Mouse (Mus musculus) limb, embryonic 15.5 days (tissue): ENCODE data around the gene Ifna5. TPM values are rescaled to one million over a fixed set of nuclear protein-coding genes. Genes with fewer than 3 reads are reported as not detected.
"Not testable (repeated sequence)": the region's sequence is repeated elsewhere in the genome, so short reads cannot be mapped to it uniquely, and the experiment has no call there.

Experiments used
- ATAC-seq: fragments of 200-750 bp; cut with Nextera tagmentation; 2 replicates; pipeline ENCODE4 v1.8.0; 2017; ENCODE audit warnings: low read depth, moderate TSS enrichment; ENCODE audit not compliant: insufficient number of reproducible peaks, low FRiP score, low TSS enrichment
- H3K27ac ChIP-seq: fragments of 300-500 bp; sonication (generic); 2 replicates; pipeline ENCODE4 v1.5.1; 2015; ENCODE audit warnings: moderate library complexity, mild to moderate bottlenecking, inconsistent platforms
- H3K27me3 ChIP-seq: fragments of 300-500 bp; sonication (generic); 2 replicates; pipeline ENCODE4 v1.6.1; 2015; ENCODE audit warnings: inconsistent platforms
- H3K36me3 ChIP-seq: fragments of 300-500 bp; sonication (generic); 2 replicates; pipeline ENCODE4 v1.6.1; 2015; ENCODE audit warnings: inconsistent platforms
- H3K4me1 ChIP-seq: fragments of 300-500 bp; sonication (generic); 2 replicates; pipeline ENCODE4 v1.6.1; 2015; ENCODE audit warnings: inconsistent platforms
- H3K4me2 ChIP-seq: fragments of 300-500 bp; sonication (generic); 2 replicates; pipeline ENCODE4 v1.6.1; 2015; ENCODE audit warnings: mild to moderate bottlenecking, inconsistent platforms
- H3K4me3 ChIP-seq: fragments of 300-500 bp; sonication (generic); 2 replicates; pipeline ENCODE4 v1.5.1; 2015; ENCODE audit warnings: mild to moderate bottlenecking, inconsistent platforms
- H3K9ac ChIP-seq: fragments of 300-500 bp; sonication (generic); 2 replicates; pipeline ENCODE4 v1.6.1; 2015; ENCODE audit warnings: inconsistent platforms
- H3K9me3 ChIP-seq: fragments of 300-500 bp; sonication (generic); 2 replicates; pipeline ENCODE4 v1.6.1; 2016; ENCODE audit warnings: inconsistent platforms
- WGBS: fragments of 180-500 bp; shearing (Covaris S2); methylation state at CpG from one replicate; pipeline ENCODE4 v1.1.7; 2015; 5-methylcytosine and 5-hydroxymethylcytosine counted together
- polyA plus RNA-seq: library from polyadenylated mRNA; unstranded; fragments of >200 nt; fragmentation: Nextera tagmentation; extraction: Ambion mirVana; gene quantifications from 2 replicates; pipeline ENCODE4 v1.2.1, GENCODE M21; 2015

Gene Ifna5
- polyA plus RNA-seq, 1 experiment from 2014 or later: not detected

DNA sequence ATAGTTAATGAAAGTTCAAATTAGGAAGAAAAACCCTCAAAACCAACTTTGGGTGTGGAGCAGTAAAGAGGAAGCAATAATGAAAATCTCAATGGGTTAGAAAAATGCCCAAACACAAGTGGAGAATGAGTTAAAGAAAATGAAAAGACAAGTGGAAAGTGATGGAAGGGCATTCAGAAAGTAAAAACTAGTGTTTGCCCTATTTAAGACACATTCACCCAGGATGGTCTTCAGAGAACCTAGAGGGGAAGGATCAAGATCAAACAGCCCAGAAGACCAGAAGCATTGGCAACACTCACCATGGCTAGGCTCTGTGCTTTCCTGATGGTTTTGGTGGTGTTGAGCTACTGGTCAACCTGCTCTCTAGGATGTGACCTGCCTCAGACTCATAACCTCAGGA is 8.2 kb upstream of the Ifna5 start, which contains the start of gene Ifna6:
TSS of gene Ifna6 (plus strand) at position 301 of the 400 bp plus-strand sequence.
- not testable (repeated sequence) for H3K9ac ChIP-seq, H3K36me3 ChIP-seq, H3K27ac ChIP-seq, H3K4me2 ChIP-seq, ATAC-seq, H3K27me3 ChIP-seq, H3K9me3 ChIP-seq, H3K4me3 ChIP-seq, H3K4me1 ChIP-seq

DNA sequence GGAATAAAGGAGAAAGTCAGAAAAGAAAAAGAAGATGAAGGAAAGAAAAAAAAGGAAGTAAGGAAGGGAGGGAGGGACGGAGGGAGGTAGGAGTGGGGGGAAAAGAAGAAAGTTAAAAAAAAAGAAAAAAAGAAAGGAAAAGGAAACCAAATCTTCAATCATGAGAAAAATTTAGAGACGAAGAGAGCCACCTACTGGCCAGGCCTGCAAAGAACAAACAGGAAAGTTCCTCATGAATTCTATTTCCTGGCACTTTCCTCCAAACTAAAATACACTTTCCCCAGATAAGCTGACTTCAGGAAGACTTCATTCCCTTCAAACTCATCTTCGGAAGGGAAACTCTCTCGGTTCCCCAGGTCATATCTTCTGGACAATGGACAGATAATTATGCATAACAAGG is 4.8 kb upstream of the Ifna5 start:
- Histone ChIP-seq H3K9ac (no peak overlapping the region), H3K4me1 (no peaks in the 10 kb centered on the region), H3K4me2 (no peak overlapping the region), H3K27me3 (no peaks in the 10 kb centered on the region), H3K36me3 (no peaks in the 10 kb centered on the region), H3K4me3 (no peak overlapping the region), H3K9me3 (no peaks in the 10 kb centered on the region), H3K27ac (no peak overlapping the region)
- 23% methylated on average over 4 of the region's 4 CpGs for WGBS
- ATAC-seq: no peak

DNA sequence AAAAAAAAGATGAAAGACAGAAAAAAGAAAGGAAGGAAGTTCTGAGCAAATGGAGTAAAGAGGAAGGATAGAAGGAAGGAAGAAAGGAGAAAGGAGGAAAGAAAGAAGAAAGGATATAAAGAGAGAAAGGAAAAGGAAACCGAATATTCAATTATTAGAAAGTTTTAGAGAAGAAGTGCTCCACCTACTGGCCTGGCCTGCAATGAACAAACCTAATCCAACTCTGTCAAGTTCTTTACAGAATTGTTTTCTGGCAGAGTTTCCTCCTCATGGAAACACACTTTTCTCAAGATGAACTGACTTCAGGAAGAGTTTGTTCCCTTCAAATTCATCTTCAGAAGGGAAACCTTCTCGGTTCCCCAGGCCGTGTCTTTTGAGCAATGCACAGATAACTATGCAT is 3.5 kb downstream of the Ifna5 start:
- Histone ChIP-seq H3K4me1 (no peaks in the 10 kb centered on the region), H3K27ac (no peak overlapping the region), H3K36me3 (no peaks in the 10 kb centered on the region), H3K9ac (no peak overlapping the region), H3K4me2 (no peak overlapping the region), H3K9me3 (no peaks in the 10 kb centered on the region), H3K4me3 (no peak overlapping the region), H3K27me3 (no peaks in the 10 kb centered on the region)
- WGBS: 48% methylated on average over 3 of the region's 3 CpGs
- no peak for ATAC-seq

DNA sequence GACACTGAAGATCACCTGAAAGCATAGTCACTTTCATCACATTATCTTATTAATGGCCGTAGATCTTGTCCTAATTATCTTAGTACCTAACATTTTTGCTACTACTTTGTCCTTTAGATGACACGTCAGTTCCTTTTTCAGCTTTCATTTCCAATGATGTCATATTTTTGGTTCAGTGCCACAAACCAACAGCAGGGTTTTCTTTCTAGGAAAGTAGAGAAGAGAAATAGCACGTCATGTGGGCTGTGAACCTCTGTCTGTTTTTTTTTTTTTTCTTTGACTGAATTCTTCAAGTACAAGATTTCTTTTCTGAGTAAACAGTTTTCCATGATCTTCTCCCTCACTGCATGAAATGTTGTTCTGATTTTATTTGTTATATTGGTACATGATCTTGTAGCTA is 4.7 kb downstream of the Ifna5 start:
- no peaks in the 10 kb centered on the region for H3K27me3 ChIP-seq

DNA sequence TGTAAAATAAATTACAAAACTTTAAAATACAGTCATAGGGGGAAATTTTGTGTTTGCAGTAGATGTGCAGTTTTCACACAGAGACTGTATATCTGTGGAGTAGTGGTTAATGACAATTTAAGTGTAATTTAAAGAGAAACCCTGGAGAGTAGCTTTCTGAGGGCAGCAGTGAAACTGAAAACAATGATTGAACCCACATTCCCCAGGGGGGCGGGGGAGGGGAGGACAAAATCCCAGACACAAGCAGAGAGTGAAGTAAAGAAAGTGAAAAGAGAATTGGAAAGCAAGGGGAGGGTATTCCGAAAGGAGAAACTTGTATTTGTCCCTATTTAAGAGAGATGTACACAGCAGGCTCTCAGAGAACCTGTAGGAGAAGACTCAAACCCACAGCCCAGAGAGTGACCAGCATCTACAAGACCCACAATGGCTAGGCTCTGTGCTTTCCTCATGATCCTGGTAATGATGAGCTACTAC is 6.2 kb downstream of the Ifna5 start, which contains the start of gene Ifna4:
TSS of gene Ifna4 (plus strand) at position 424 of the 474 bp plus-strand sequence.
- H3K9ac ChIP-seq: no peak within 1 kb of the TSS
- ATAC-seq: no peak
- no peaks in the 10 kb centered on the region for H3K27me3 ChIP-seq
- no peaks in the 10 kb centered on the region for H3K4me1 ChIP-seq
- no peak within 1 kb of the TSS for H3K4me2 ChIP-seq
- H3K27ac ChIP-seq: no peak within 1 kb of the TSS
- WGBS: 64% methylated on average over 2 of the region's 2 CpGs
- H3K9me3 ChIP-seq: no peaks in the 10 kb centered on the region
- H3K4me3 ChIP-seq: no peak within 1 kb of the TSS
- no peaks in the 10 kb centered on the region for H3K36me3 ChIP-seq

More for the DNA sequence above, 4.7 kb downstream of the Ifna5 start:
- H3K9me3 ChIP-seq: no peaks in the 10 kb centered on the region
- no peak overlapping the region for H3K27ac ChIP-seq
- H3K36me3 ChIP-seq: no peaks in the 10 kb centered on the region
- H3K4me3 ChIP-seq: no peak overlapping the region
- ATAC-seq: no peak
- H3K9ac ChIP-seq: no peak overlapping the region
- H3K4me1 ChIP-seq: no peaks in the 10 kb centered on the region
- 63% methylated on average over 3 of the region's 3 CpGs for WGBS
- no peak overlapping the region for H3K4me2 ChIP-seq

DNA sequence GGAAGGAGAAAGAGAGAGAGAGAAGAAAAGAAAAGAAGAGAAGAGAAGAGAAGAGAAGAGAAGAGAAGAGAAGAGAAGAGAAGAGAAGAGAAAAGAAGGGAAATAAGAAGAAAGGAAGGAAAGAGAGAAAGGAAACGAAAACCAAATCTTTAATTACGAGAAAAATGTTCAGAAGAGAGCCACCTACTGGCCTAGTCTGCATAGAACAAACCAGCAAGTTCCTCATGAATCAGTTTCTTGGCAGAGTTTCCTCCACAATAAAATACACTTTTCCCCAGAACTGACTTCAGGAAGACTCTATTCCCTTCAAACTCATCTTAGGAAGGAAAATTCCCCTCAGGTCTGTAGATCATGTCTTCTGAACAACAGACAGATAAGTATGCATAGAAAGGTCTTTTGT is 10.0 kb downstream of the Ifna5 start:
- Histone ChIP-seq H3K9me3 (no peaks in the 10 kb centered on the region), H3K9ac (no peak overlapping the region), H3K4me2 (no peak overlapping the region), H3K27ac (no peak overlapping the region), H3K4me1 (no peaks in the 10 kb centered on the region), H3K27me3 (no peaks in the 10 kb centered on the region), H3K4me3 (no peak overlapping the region), H3K36me3 (no peaks in the 10 kb centered on the region)
- ATAC-seq: no peak
- WGBS: 58% methylated on average over 2 of the region's 2 CpGs

DNA sequence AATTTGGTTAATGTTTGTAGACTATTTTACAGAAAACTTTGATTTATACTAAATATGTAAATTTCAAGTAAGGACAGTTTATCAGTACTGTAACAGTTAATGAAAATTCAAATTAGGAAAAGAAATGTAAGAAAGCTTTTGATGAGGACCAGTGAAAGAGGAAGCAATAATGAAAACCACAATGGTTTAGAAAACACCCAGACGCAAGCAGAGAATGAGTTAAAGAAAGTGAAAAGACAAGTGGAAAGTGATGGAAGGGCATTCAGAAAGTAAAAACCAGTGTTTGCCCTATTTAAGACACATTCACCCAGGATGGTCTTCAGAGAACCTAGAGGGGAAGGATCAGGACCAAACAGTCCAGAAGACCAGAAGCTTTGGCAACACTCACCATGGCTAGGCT is 14.4 kb downstream of the Ifna5 start, which contains the start of gene Ifna1:
TSS of gene Ifna1 (plus strand) at position 390 of the 400 bp plus-strand sequence.
- WGBS: 65% methylated on average over 1 of the region's 1 CpGs

DNA sequence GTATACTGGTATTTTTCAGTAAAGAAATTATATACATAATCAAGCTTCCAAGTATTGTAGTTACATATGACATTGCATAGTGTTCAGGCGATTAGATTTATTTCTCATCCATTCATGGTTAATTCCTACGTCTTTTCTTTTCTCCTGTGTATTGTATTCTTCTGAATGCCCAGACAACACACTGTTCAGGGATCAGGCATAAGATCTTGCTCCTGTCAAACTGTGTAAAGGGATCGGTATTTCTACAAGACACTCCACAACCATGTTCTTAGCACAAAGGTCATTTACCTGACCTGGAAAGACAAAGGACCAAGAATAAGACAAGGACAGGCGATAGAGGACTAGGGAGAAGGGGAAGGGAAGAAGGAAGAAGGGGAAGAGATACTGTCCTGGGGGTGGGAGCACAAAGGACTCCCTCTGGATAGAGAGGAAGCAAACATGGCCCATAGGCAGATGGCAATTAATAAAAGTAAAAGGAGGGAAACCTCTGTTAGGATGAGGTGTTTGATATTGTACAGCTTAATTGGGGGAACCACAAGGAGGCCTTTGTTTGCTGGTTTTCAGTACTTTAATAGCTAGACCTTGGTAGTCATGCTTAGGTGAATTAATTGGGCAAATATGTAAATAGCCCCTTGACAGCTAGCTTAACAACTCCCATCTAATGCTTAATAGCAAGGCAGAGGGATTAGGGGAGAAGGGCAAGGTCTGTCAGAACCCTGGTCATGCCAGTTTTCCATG is 15.9 kb downstream of the Ifna5 start:
- ATAC-seq: no peak
- WGBS: 72% methylated on average over 4 of the region's 4 CpGs
- H3K27me3 ChIP-seq: no peaks in the 10 kb centered on the region

More for the DNA sequence above, 14.4 kb downstream of the Ifna5 start, which contains the start of gene Ifna1:
- no peak within 1 kb of the TSS for H3K4me3 ChIP-seq
- H3K4me2 ChIP-seq: no peak within 1 kb of the TSS
- no peak within 1 kb of the TSS for H3K9ac ChIP-seq
- no peak within 1 kb of the TSS for H3K27ac ChIP-seq
- H3K4me1 ChIP-seq: no peaks in the 10 kb centered on the region
- no peaks in the 10 kb centered on the region for H3K9me3 ChIP-seq
- H3K27me3 ChIP-seq: no peaks in the 10 kb centered on the region
- no peaks in the 10 kb centered on the region for H3K36me3 ChIP-seq
- no peak for ATAC-seq

DNA sequence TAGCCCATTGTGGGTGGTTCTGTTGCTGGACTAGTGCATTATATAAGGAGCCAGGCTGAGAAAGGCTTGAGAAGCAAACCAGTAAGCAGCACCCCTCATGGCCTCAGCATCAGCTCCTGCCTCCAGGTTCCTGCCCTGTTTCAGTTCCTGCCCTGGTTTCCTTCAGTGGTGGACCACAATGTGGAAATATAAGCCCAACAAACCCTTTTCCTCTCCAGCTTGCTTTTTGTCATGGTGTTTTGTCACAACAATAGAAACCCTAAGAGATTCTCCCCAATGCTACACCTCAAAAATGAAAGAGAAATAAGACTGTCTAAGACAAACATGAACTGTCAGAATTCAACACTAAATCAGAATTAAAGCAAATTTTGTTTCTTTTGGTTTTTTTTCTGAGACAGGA is 23.9 kb downstream of the Ifna5 start:
- H3K36me3 ChIP-seq: no peaks in the 10 kb centered on the region
- H3K9ac ChIP-seq: no peak overlapping the region
- no peaks in the 10 kb centered on the region for H3K9me3 ChIP-seq
- peaks cover 4% of the 10 kb centered on the region; the same call in 1 of the 2 replicates for H3K27me3 ChIP-seq
- H3K4me2 ChIP-seq: no peak overlapping the region
- ATAC-seq: no peak
- H3K4me3 ChIP-seq: no peak overlapping the region
- H3K4me1 ChIP-seq: no peaks in the 10 kb centered on the region
- no peak overlapping the region for H3K27ac ChIP-seq

More for the DNA sequence above, 15.9 kb downstream of the Ifna5 start:
- H3K9ac ChIP-seq: no peak overlapping the region
- H3K4me1 ChIP-seq: no peaks in the 10 kb centered on the region
- no peaks in the 10 kb centered on the region for H3K9me3 ChIP-seq
- H3K4me2 ChIP-seq: no peak overlapping the region
- no peak overlapping the region for H3K27ac ChIP-seq
- H3K36me3 ChIP-seq: no peaks in the 10 kb centered on the region
- no peak overlapping the region for H3K4me3 ChIP-seq

DNA sequence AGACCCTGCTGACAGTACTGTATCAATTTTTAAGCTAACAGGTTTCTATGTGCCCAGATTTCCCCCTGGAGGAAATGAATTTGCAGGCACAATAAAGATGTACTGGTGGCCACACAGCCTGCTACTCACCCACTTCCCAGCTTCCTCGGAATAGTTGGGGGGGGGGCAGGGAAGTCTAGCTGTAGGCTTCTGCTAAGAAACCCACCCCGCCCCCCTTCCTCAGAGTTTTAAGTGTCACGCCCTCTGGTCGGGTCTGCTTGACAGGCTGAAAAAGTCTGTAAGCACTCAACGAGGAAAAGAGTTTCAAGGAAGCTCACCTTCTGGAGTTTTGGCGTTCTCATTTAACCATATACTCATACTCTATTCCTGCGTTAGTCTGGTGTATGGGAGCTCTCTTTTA is 28.0 kb downstream of the Ifna5 start:
- no peak for ATAC-seq
- no peak overlapping the region for H3K4me2 ChIP-seq
- H3K27ac ChIP-seq: no peak overlapping the region
- 5% methylated on average over 7 of the region's 7 CpGs for WGBS
- H3K27me3 ChIP-seq: peaks cover 10% of the 10 kb centered on the region; the same call in 1 of the 2 replicates
- no peak overlapping the region for H3K4me3 ChIP-seq
- no peaks in the 10 kb centered on the region for H3K36me3 ChIP-seq
- H3K9ac ChIP-seq: no peak overlapping the region
- H3K9me3 ChIP-seq: no peaks in the 10 kb centered on the region
- H3K4me1 ChIP-seq: peaks cover 6% of the 10 kb centered on the region

DNA sequence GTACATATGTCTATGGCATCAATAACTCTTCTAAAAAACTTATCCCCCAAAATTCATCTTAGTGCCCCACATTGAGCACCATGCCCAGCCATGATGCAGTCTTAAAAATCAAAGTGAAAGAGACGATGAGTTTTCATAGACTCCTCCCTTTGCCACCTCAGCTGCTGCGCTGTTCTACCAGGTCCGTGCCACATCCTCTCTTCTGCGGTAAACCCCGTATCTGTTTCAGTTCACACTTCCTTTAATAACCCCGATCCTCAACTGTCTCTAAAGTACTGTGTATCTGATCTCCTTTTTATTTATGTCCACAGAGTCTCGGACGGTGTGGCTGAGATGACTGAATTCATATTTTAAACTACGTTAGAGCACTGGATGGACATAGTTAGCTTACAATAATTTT is 29.3 kb downstream of the Ifna5 start:
- ATAC-seq: no peak
- no peak overlapping the region for H3K9ac ChIP-seq
- H3K9me3 ChIP-seq: no peaks in the 10 kb centered on the region
- peaks cover 9% of the 10 kb centered on the region for H3K4me1 ChIP-seq
- H3K36me3 ChIP-seq: no peaks in the 10 kb centered on the region
- no peak overlapping the region for H3K4me3 ChIP-seq
- no peak overlapping the region for H3K27ac ChIP-seq
- WGBS: 60% methylated on average over 9 of the region's 9 CpGs
- H3K27me3 ChIP-seq: peaks cover 10% of the 10 kb centered on the region; the same call in 1 of the 2 replicates
- H3K4me2 ChIP-seq: no peak overlapping the region

DNA sequence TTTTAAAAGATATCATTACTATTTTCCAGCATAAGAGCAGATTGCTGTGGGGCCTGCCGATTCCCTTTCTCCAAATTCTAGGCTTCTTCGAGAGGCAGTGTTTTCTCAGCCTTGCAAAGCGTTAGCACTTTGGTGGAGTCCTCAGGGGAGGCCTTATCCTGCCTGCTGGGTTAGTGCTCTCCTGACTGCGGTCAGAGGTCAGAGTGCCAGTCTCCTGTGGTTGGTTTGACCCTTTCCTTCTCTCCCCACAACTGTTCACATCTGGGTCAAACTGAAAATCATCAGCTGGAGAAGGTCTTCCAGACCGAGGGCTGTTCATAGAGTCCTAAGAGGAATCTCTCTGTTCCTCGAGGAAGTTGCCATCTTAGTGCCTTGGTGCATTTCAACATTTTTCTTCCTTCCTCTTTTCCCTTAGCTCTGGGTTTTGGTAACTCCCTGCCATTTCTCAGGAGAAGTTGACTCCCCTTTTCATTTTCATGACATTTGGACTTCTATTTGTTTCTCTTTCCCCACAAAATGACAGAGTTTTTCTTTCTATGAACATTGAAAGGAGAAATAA is 29.8 kb downstream of the Ifna5 start:
- 42% methylated on average over 6 of the region's 6 CpGs for WGBS
- Histone ChIP-seq H3K9ac (no peak overlapping the region), H3K27ac (no peak overlapping the region), H3K27me3 (peaks cover 10% of the 10 kb centered on the region; the same call in 1 of the 2 replicates), H3K9me3 (no peaks in the 10 kb centered on the region), H3K4me1 (peaks cover 9% of the 10 kb centered on the region), H3K4me2 (no peak overlapping the region), H3K4me3 (no peak overlapping the region), H3K36me3 (no peaks in the 10 kb centered on the region)
- ATAC-seq: no peak
